Mouse (Mus musculus): ENCODE measurements at regions not wholly inside any gene's neighbourhood (a gene's known extent, or its start where the extent isn't known, plus 50 kb on each side); places are given as distances from the start of the nearest gene placed in this dataset.

- TF ChIP-seq CTCF (conservative IDR thresholded peaks at IDR 0.05; ENCODE audit: insufficient read depth, insufficient read length, low read depth, low read length) = no peak
- no peak for TF ChIP-seq POLR2A (IDR thresholded peaks at IDR 0.05; ENCODE audit: low read depth, low read length)
Observed at GRCm38 (mm10) chr12:10231144-10231543, 138.6 kb upstream of the Nt5c1b start.
